Mouse (Mus musculus) hindbrain, embryonic 16.5 days (tissue): ENCODE measurements around the gene Guca2a. TPM values are rescaled to one million over a fixed set of nuclear protein-coding genes. Genes with fewer than 3 reads are reported as not detected.

ENCODE experiments used
- ATAC-seq: fragments of 200-750 bp; cut with Nextera tagmentation; 2 replicates; pipeline ENCODE4 v1.8.0; 2017; ENCODE audit warnings: moderate TSS enrichment, moderate library complexity
- H3K27ac ChIP-seq: fragments of 300-500 bp; sonication (generic); 2 replicates; pipeline ENCODE4 v1.5.1; 2014; ENCODE audit warnings: low read depth, mild to moderate bottlenecking, control low read depth, low read length, moderate library complexity
- H3K27me3 ChIP-seq: fragments of 300-500 bp; sonication (generic); replicated peaks from 2 replicates; pipeline ENCODE4 v1.6.1; 2014; ENCODE audit warnings: low read length; ENCODE audit not compliant: control insufficient read depth, insufficient read depth
- H3K36me3 ChIP-seq: fragments of 300-500 bp; sonication (generic); 2 replicates; pipeline ENCODE4 v1.6.1; 2014; ENCODE audit warnings: mild to moderate bottlenecking, low read length, moderate library complexity, mixed read lengths; ENCODE audit not compliant: control insufficient read depth, insufficient read depth
- H3K4me1 ChIP-seq: fragments of 300-500 bp; sonication (generic); 2 replicates; pipeline ENCODE4 v1.6.1; 2014; ENCODE audit warnings: low read depth, low read length; ENCODE audit not compliant: control insufficient read depth, insufficient read depth
- H3K4me2 ChIP-seq: fragments of 300-500 bp; sonication (generic); 2 replicates; pipeline ENCODE4 v1.6.1; 2014; ENCODE audit warnings: mild to moderate bottlenecking, low read length, control low read depth, moderate library complexity
- H3K4me3 ChIP-seq: fragments of 300-500 bp; sonication (generic); 2 replicates; pipeline ENCODE4 v1.5.1; 2014; ENCODE audit warnings: mild to moderate bottlenecking, low read length, control low read depth, moderate library complexity
- H3K9ac ChIP-seq: fragments of 300-500 bp; sonication (generic); 2 replicates; pipeline ENCODE4 v1.6.1; 2014; ENCODE audit warnings: low read depth, mild to moderate bottlenecking, control low read depth, low read length, moderate library complexity
- H3K9me3 ChIP-seq: fragments of 300-500 bp; sonication (generic); 2 replicates; pipeline ENCODE4 v1.6.1; 2014; ENCODE audit warnings: mild to moderate bottlenecking, low read length, moderate library complexity; ENCODE audit not compliant: control insufficient read depth
- WGBS: fragments of 180-500 bp; shearing (Covaris S2); extraction: QIAGEN DNeasy Blood & Tissue Kit; methylation state at CpG from one replicate; pipeline ENCODE4 v1.1.7; 2014; 5-methylcytosine and 5-hydroxymethylcytosine counted together
- polyA plus RNA-seq: library from polyadenylated mRNA; unstranded; fragments of >200 nt; fragmentation: Nextera tagmentation; extraction: Ambion mirVana; gene quantifications from 2 replicates; pipeline ENCODE4 v1.2.1, GENCODE M21; 2015

The Guca2a gene
- not detected in 2 replicates for polyA plus RNA-seq

DNA sequence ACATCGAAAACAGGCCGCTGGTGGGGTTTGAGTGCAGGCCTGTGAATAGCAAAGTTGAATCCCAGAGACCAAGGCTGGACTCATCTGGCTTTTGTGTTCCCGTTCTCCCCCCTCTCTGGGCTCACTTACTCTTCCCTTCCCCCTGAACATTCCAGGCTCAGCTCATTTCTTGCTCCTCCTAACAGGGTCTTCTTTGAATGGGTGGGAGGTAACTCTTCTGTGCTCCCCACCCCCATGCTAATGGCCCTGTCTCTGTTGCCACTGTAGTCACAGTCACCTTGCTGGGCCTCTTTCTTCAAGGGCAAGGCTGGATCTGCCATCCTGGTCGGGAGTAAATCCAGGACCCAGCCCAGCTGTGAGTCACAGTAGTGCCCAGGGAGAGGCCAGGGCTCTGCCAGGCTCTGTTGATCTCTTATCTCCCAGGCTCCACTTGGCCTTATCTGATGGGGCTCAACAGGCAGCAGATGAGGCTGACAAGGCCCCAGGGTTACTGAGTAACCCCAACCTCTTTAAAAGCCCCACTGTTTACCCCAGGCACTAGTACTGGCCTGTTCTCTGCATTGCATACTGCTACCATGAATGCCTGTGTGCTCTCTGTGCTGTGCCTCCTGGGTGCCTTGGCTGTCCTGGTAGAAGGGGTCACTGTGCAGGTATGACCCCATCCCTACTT lies at the start of gene Guca2a:
TSS of gene Guca2a (plus strand) at position 529 of the 670 bp plus-strand sequence.
- Histone ChIP-seq H3K4me2 (no peak within 1 kb of the TSS), H3K27ac (no peak within 1 kb of the TSS), H3K4me3 (no peak within 1 kb of the TSS), H3K9me3 (no peaks in the 10 kb centered on the region), H3K9ac (no peak within 1 kb of the TSS), H3K36me3 (no peaks in the 10 kb centered on the region), H3K27me3 (no peaks in the 10 kb centered on the region), H3K4me1 (0 out of 2 replicates have a peak, but pooled peaks cover 4% of the 10 kb centered on the region)
- ATAC-seq, result no peak
- 76% methylated on average over 4 of the region's 4 CpGs for WGBS

DNA sequence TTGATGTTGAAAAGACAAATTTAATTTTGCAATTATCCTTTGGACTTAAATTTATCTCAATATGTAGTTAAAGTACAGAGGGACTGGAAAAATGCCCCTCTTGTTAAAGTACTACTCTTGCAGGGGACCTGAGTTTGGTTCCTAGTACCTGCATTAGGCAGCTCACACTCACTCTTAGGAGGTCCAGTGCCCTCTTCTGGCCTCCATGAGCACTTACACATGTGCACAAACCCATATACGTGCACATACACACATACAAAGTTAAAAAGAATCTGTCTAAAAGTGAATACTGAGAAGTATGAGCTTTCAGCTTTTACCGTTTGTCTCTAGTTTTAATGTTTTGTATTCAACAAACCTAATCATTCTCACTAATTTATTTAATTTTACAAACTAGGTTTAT lies 49.5 kb upstream of the Guca2a start:
- H3K27ac ChIP-seq, result no peak overlapping the region
- H3K9me3 ChIP-seq, result no peaks in the 10 kb centered on the region
- H3K4me2 ChIP-seq, result no peak overlapping the region
- H3K27me3 ChIP-seq, result no peaks in the 10 kb centered on the region
- H3K9ac ChIP-seq, result no peak overlapping the region
- H3K4me1 ChIP-seq, result no peaks in the 10 kb centered on the region
- peaks cover 3% of the 10 kb centered on the region; the same call in 1 of the 2 replicates for H3K36me3 ChIP-seq
- no peak overlapping the region for H3K4me3 ChIP-seq
- 97% methylated on average over 2 of the region's 2 CpGs for WGBS
- no peak for ATAC-seq

DNA sequence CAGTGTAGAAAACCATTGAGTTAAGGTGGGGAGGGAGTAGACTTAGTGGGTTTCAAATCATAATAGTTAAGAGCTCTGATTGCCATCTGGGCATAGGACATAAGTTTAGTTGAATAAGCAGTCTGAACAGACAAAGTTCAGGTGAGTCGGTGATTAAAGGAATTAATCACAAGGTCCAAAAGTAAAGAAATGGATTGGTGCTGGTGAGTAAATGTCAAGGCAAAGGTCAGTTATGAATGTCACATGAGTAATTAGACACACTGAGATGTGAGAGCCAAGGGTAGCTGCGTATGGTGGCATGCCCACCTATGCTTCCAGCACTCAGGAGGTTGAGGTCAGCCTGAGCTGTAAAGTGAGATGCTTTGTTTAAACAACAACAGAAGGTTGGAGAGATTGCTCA lies 48.1 kb upstream of the Guca2a start:
- H3K4me3 ChIP-seq, result no peak overlapping the region
- ATAC-seq, result no peak
- H3K27ac ChIP-seq, result no peak overlapping the region
- peaks cover 3% of the 10 kb centered on the region; the same call in 1 of the 2 replicates for H3K36me3 ChIP-seq
- WGBS, result 90% methylated on average over 2 of the region's 2 CpGs
- H3K9ac ChIP-seq, result no peak overlapping the region
- H3K9me3 ChIP-seq, result no peaks in the 10 kb centered on the region
- no peak overlapping the region for H3K4me2 ChIP-seq
- no peaks in the 10 kb centered on the region for H3K4me1 ChIP-seq
- no peaks in the 10 kb centered on the region for H3K27me3 ChIP-seq

DNA sequence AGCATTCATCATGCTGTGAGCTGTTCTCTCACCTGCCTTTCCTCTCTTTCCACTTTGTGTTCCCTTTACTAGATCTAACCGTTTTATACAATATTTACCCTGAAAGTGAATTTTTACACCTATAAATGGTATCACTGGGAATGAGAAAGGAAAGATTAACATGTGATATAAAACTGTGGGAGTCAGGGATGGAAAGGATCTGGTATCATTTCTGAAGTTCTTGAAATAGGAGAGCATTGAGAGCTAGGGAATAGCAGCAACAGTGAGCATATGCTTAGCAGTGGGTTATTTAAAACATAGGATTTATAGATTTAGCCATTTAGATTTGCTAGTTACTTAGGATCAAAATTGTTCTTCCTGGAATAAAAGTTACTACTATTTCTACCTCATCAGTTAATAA lies 47.5 kb upstream of the Guca2a start:
- Histone ChIP-seq H3K9me3 (no peaks in the 10 kb centered on the region), H3K4me3 (no peak overlapping the region), H3K36me3 (peaks cover 3% of the 10 kb centered on the region; the same call in 1 of the 2 replicates), H3K9ac (no peak overlapping the region), H3K27ac (no peak overlapping the region), H3K27me3 (no peaks in the 10 kb centered on the region), H3K4me1 (no peaks in the 10 kb centered on the region), H3K4me2 (no peak overlapping the region)
- WGBS, result 77% methylated on average over 1 of the region's 1 CpGs
- ATAC-seq, result no peak

DNA sequence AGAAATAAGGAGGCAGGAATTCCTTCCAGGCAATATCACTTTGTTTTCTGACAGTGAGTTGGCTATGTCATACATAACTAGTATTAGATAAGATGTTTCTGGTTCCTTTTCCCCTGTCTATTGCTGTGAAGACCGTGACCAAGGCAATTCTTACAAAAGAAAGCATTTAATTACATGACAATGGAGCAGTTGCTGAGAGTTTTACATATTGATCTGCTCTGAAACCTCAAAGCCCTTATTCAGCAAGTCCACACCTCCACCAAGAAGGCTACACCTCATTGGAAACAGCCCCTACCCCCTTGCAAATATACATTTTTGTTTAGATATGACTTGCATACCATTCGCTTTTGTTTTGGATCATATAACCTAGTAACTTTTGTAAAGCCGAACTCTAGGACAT lies 45.0 kb upstream of the Guca2a start:
- H3K36me3 ChIP-seq, result peaks cover 3% of the 10 kb centered on the region; the same call in 1 of the 2 replicates
- no peak overlapping the region for H3K27ac ChIP-seq
- no peaks in the 10 kb centered on the region for H3K27me3 ChIP-seq
- ATAC-seq, result no peak
- H3K4me3 ChIP-seq, result no peak overlapping the region
- H3K4me2 ChIP-seq, result no peak overlapping the region
- no peaks in the 10 kb centered on the region for H3K4me1 ChIP-seq
- no peak overlapping the region for H3K9ac ChIP-seq
- H3K9me3 ChIP-seq, result no peaks in the 10 kb centered on the region
- WGBS, result 65% methylated on average over 3 of the region's 3 CpGs

DNA sequence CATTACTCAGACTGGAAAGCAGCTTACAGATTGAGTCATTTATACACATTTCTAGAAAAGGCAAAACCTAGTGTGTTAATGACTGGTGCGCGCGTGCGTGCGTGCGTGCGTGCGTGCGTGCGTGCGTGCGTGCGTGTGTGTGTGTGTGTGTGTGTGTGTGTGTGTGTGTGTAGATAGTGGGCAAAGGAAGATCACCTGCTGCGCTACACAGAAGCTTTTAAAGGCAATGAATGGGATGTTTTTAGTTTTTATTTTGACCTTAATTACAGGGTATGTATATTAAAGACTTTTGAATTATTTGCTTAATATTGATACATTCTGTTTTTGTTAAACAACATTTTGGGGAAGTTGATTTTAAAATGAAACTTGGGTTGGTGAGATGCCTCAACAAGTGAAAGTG lies 43.2 kb upstream of the Guca2a start:
- Histone ChIP-seq H3K36me3 (no peaks in the 10 kb centered on the region), H3K4me1 (no peaks in the 10 kb centered on the region), H3K27me3 (no peaks in the 10 kb centered on the region), H3K9ac (no peak overlapping the region), H3K9me3 (no peaks in the 10 kb centered on the region), H3K4me2 (no peak overlapping the region), H3K27ac (no peak overlapping the region), H3K4me3 (no peak overlapping the region)
- 99% methylated on average over 14 of the region's 14 CpGs for WGBS
- ATAC-seq, result no peak

DNA sequence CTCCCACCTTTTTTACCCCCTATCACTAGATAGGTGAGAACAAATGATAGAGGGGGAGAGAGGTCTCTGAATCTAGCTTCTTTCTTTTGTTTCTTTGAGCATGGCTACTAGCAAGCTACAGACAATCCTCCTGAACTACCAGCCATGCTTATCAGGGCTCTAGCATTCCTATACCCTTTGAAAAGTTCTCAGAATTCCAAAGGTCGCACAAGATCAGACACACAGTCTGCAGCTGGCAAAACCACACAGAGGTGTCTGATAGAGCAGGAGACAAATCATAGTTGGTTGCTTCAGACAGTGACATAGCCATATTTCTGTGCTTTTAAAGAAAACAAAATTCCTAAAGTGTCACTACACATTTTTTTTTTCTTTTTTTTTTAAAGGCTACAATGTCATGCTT lies 37.9 kb upstream of the Guca2a start:
- Histone ChIP-seq H3K9me3 (no peaks in the 10 kb centered on the region), H3K4me2 (no peak overlapping the region), H3K36me3 (no peaks in the 10 kb centered on the region), H3K4me1 (no peaks in the 10 kb centered on the region), H3K27me3 (no peaks in the 10 kb centered on the region), H3K27ac (no peak overlapping the region), H3K4me3 (no peak overlapping the region), H3K9ac (no peak overlapping the region)
- 70% methylated on average over 1 of the region's 1 CpGs for WGBS
- no peak for ATAC-seq

DNA sequence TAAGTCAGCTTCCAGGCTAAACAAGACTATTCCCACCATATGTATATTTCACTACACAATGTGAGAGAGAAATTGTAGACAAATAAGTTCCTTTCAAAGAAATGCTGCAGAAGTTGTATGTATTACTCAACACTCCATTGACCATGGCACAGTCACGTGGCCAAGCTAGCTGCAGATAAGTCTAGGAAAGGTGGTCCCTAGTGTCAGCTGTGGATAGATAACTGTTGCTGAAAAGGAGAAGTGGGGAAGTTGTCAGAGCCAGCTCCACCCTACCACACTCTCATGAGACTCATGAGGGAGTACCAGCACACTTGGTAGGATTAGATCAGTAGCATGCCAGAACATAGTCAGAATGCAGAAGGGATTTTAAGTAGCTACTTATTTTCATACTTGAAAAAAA lies 28.0 kb upstream of the Guca2a start:
- Histone ChIP-seq H3K27me3 (no peaks in the 10 kb centered on the region), H3K36me3 (no peaks in the 10 kb centered on the region; the same call in 1 of the 2 replicates)
- WGBS, result 86% methylated on average over 1 of the region's 1 CpGs

DNA sequence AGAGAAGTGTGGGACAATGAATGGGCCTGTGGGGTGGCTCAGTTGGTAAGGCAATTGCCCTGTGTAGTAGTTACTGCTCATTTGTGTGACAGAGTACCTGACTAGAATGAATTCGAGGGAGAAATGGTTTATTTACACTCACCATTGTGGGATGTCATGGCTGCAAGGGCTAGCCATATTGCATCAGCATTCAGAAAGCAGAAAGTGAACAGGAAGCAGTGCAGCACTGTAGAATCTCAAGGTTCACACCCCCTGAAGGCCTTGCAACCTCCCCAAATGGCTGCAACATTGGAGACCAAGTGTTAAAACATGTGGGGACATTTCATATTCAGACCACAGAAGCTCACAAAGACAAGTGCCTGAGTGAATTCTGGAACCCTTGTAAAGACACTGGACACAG lies 23.4 kb upstream of the Guca2a start:
- Histone ChIP-seq H3K27me3 (no peaks in the 10 kb centered on the region), H3K4me2 (no peak overlapping the region), H3K36me3 (no peaks in the 10 kb centered on the region), H3K9ac (no peak overlapping the region), H3K4me1 (peaks cover 5% of the 10 kb centered on the region; the same call in 1 of the 2 replicates), H3K4me3 (no peak overlapping the region), H3K9me3 (no peaks in the 10 kb centered on the region), H3K27ac (no peak overlapping the region)
- peak; percentile 54; the same call in 1 of the 2 replicates for ATAC-seq
- 63% methylated on average over 1 of the region's 1 CpGs for WGBS

More for the DNA sequence above, 28.0 kb upstream of the Guca2a start:
- no peak overlapping the region for H3K4me3 ChIP-seq
- no peak overlapping the region for H3K4me2 ChIP-seq
- peaks cover 5% of the 10 kb centered on the region; the same call in 1 of the 2 replicates for H3K4me1 ChIP-seq
- no peak for ATAC-seq
- H3K9me3 ChIP-seq, result no peaks in the 10 kb centered on the region
- no peak overlapping the region for H3K9ac ChIP-seq
- H3K27ac ChIP-seq, result no peak overlapping the region
